Mouse (Mus musculus) myocyte (in vitro differentiated cells): ENCODE results near the gene Cds1.

Source experiments
- CEBPB ChIP-seq: IDR thresholded peaks from 2 replicates; pipeline ENCODE4 v1.6.1; 2011; ENCODE audit warnings: mild to moderate bottlenecking, moderate library complexity; ENCODE audit not compliant: poor library complexity, insufficient read depth, severe bottlenecking
- E2F4 ChIP-seq: IDR thresholded peaks from one replicate; pipeline ENCODE4 v1.6.1; 2011; ENCODE audit warnings: mild to moderate bottlenecking, control low read depth, moderate library complexity; ENCODE audit not compliant: insufficient read depth
- MAX ChIP-seq: IDR thresholded peaks from one replicate; pipeline ENCODE4 v1.6.1; 2011; ENCODE audit warnings: low read depth, mild to moderate bottlenecking, control low read depth
- MYOD1 ChIP-seq, 3 experiments: IDR thresholded peaks; one replicate each; pipeline ENCODE4 v1.6.1; 2011; ENCODE audit warnings: control low read depth in 2 of 3, low read depth in 2 of 3, mild to moderate bottlenecking in 2 of 3, moderate library complexity in 1 of 3; ENCODE audit not compliant: insufficient read length in 2 of 3, control insufficient read depth in 1 of 3
- MYOG ChIP-seq, 3 experiments: IDR thresholded peaks; one replicate each; pipeline ENCODE4 v1.6.1; 2011; ENCODE audit warnings: control low read depth in 2 of 3, low read depth in 2 of 3, mild to moderate bottlenecking in 2 of 3; ENCODE audit not compliant: insufficient read length in 2 of 3, control insufficient read depth in 1 of 3, insufficient read depth in 1 of 3
- POLR2A ChIP-seq: IDR thresholded peaks from one replicate; pipeline ENCODE4 v1.6.1; 2011; ENCODE audit warnings: low read depth, mild to moderate bottlenecking, control low read depth, moderate library complexity; ENCODE audit not compliant: insufficient read length
- POLR2AphosphoS2 ChIP-seq: IDR thresholded peaks from one replicate; pipeline ENCODE4 v1.6.1; 2011; ENCODE audit warnings: low read depth, control low read depth; ENCODE audit not compliant: insufficient read length
- SRF ChIP-seq: IDR thresholded peaks from one replicate; pipeline ENCODE4 v1.6.1; 2011; ENCODE audit warnings: low read depth; ENCODE audit not compliant: control insufficient read depth, insufficient read length
- TCF12 ChIP-seq: IDR thresholded peaks from one replicate; pipeline ENCODE4 v1.6.1; 2011; ENCODE audit warnings: mild to moderate bottlenecking, control low read depth; ENCODE audit not compliant: poor library complexity, insufficient read depth, severe bottlenecking
- USF1 ChIP-seq: IDR thresholded peaks from one replicate; pipeline ENCODE4 v1.6.1; 2011; ENCODE audit warnings: low read depth, mild to moderate bottlenecking, control low read depth, moderate library complexity

- no peak for TF ChIP-seq MAX
- TF ChIP-seq POLR2A = no peak
- no peak for TF ChIP-seq TCF12
- TF ChIP-seq SRF = no peak
- no peak for TF ChIP-seq E2F4
- TF ChIP-seq MYOD1 (IDR thresholded peaks at IDR 0.05; ENCODE audit: control insufficient read depth in 1 of 3, insufficient read length in 2 of 3, low read depth in 2 of 3) = no peak
- no peak for TF ChIP-seq CEBPB
- TF ChIP-seq USF1 = no peak
- no peak for TF ChIP-seq POLR2AphosphoS2
- no peak for TF ChIP-seq MYOG (IDR thresholded peaks at IDR 0.05; ENCODE audit: control insufficient read depth in 1 of 3, insufficient read depth in 1 of 3, insufficient read length in 2 of 3, low read depth in 2 of 3)
These were observed 89.2 kb downstream of the Cds1 start for GRCm38 (mm10) chr5:101854100-101854499.
